Mouse (Mus musculus): ENCODE data around the gene Gjc1.

- TF ChIP-seq CTCF (IDR thresholded peaks at IDR 0.05; ENCODE audit: low read depth, low read length) = no peak
- TF ChIP-seq GATA1 (IDR thresholded peaks at IDR 0.05; ENCODE audit: borderline replicate concordance, low read length) = no peak
- no peak for TF ChIP-seq POLR2AphosphoS5 (IDR thresholded peaks at IDR 0.05; ENCODE audit: insufficient replicate concordance, low read depth, low read length)
Measured at GRCm38 (mm10) chr11:102826476-102826875, 7.0 kb upstream of the Gjc1 start.

Data from G1E (cell line).